Mouse (Mus musculus): ENCODE measurements around the gene Notch4. TPM values are rescaled to one million over a fixed set of nuclear protein-coding genes. Genes with fewer than 3 reads are reported as not detected.
A peak's percentile ranks its signal among the peaks of the same experiment; 100 is the strongest.

Gene Notch4
- total RNA-seq, 2 experiments from 2014 or later = 8.0 to 8.9 TPM

GRCm38 (mm10) chr17:34592581-34593549 lies 28.8 kb downstream of the Notch4 start:
- no peak for DNase-seq (ENCODE audit: low spot score)

GRCm38 (mm10) chr17:34593752-34594525 lies 29.9 kb downstream of the Notch4 start:
- DNase-seq (ENCODE audit: low spot score) = no peak

GRCm38 (mm10) chr17:34596098-34596497 lies 32.0 kb downstream of the Notch4 start:
- no peak for DNase-seq (ENCODE audit: low spot score)

- DNase-seq (ENCODE audit: low spot score) = no peak
Observed at GRCm38 (mm10) chr17:34597566-34598095, 33.6 kb downstream of the Notch4 start, which contains the start of gene Ager. Gene Ager (plus strand): TSS chr17:34597862.

GRCm38 (mm10) chr17:34599891-34600290 lies 35.8 kb downstream of the Notch4 start:
- DNase-seq (ENCODE audit: low spot score) = no peak

GRCm38 (mm10) chr17:34601796-34602195 lies 37.7 kb downstream of the Notch4 start:
- DNase-seq (ENCODE audit: low spot score) = no peak

GRCm38 (mm10) chr17:34603375-34604060 lies 39.5 kb downstream of the Notch4 start, which contains the start of gene Rnf5:
Gene Rnf5 (minus strand): TSS chr17:34603690.
- DNase-seq (ENCODE audit: low spot score) = peak; percentile 100

- peak; percentile 99 for DNase-seq (ENCODE audit: low spot score)
Observed at GRCm38 (mm10) chr17:34604061-34604508, 40.0 kb downstream of the Notch4 start, which contains the start of gene Agpat1. Gene Agpat1 (plus strand): TSS chr17:34604262.

GRCm38 (mm10) chr17:34604511-34605237 lies 40.6 kb downstream of the Notch4 start:
- DNase-seq (ENCODE audit: low spot score) = peak; percentile 66

- peak; percentile 97 for DNase-seq (ENCODE audit: low spot score)
Observed at GRCm38 (mm10) chr17:34605609-34606008, 41.5 kb downstream of the Notch4 start.

GRCm38 (mm10) chr17:34606186-34607039 lies 42.3 kb downstream of the Notch4 start:
- no peak for DNase-seq (ENCODE audit: low spot score)

- DNase-seq (ENCODE audit: low spot score) = no peak
Observed at GRCm38 (mm10) chr17:34607997-34608396, 43.9 kb downstream of the Notch4 start.

GRCm38 (mm10) chr17:34611050-34611449 lies 47.0 kb downstream of the Notch4 start:
- DNase-seq (ENCODE audit: low spot score) = no peak

- DNase-seq (ENCODE audit: low spot score) = no peak
Observed at GRCm38 (mm10) chr17:34613054-34613645, 49.1 kb downstream of the Notch4 start.

GRCm38 (mm10) chr17:34613830-34614229 lies 49.8 kb downstream of the Notch4 start:
- DNase-seq (ENCODE audit: low spot score) = no peak

- DNase-seq (ENCODE audit: low spot score) = no peak
Observed at GRCm38 (mm10) chr17:34615871-34616270, 51.8 kb downstream of the Notch4 start, which contains the start of gene Egfl8. Gene Egfl8 (minus strand): TSS chr17:34615971.

- DNase-seq (ENCODE audit: low spot score) = peak; percentile 76
Observed at GRCm38 (mm10) chr17:34618999-34619398, 54.9 kb downstream of the Notch4 start.

- no peak for DNase-seq (ENCODE audit: low spot score)
Observed at GRCm38 (mm10) chr17:34621006-34621405, 56.9 kb downstream of the Notch4 start.

GRCm38 (mm10) chr17:34623161-34623560 lies 59.1 kb downstream of the Notch4 start:
- no peak for DNase-seq (ENCODE audit: low spot score)
